Mouse (Mus musculus) bone marrow macrophage, adult 2 months (primary cell): ENCODE results near the gene Cbr1. TPM values are rescaled to one million over a fixed set of nuclear protein-coding genes. Genes with fewer than 3 reads are reported as not detected.
"Not testable (repeated sequence)": the region's sequence is repeated elsewhere in the genome, so short reads cannot be mapped to it uniquely, and the experiment has no call there.

Experiments
- H3K27ac ChIP-seq: 2 replicates; pipeline ENCODE4 v1.5.1; 2012; ENCODE audit warnings: low read depth, low read length; ENCODE audit not compliant: insufficient read depth
- H3K4me1 ChIP-seq: 2 replicates; pipeline ENCODE4 v1.6.1; 2012; ENCODE audit warnings: low read length; ENCODE audit not compliant: control insufficient read depth, insufficient read depth
- H3K4me3 ChIP-seq: 2 replicates; pipeline ENCODE4 v1.5.1; 2012; ENCODE audit warnings: mild to moderate bottlenecking, low read length, moderate library complexity; ENCODE audit not compliant: insufficient read depth
- CTCF ChIP-seq: IDR thresholded peaks from 2 replicates; pipeline ENCODE4 v1.5.1; 2012; ENCODE audit warnings: low read depth, mild to moderate bottlenecking, low read length, moderate library complexity
- POLR2A ChIP-seq: IDR thresholded peaks from 2 replicates; pipeline ENCODE4 v1.6.1; 2012; ENCODE audit warnings: mild to moderate bottlenecking, low read depth, low read length, borderline replicate concordance
- polyA plus RNA-seq: library from polyadenylated mRNA; stranded (reverse); fragments of >200 nt; gene quantifications from 2 replicates; pipeline ENCODE4 v1.2.4, GENCODE M21; 2012; ENCODE audit not compliant: missing spikeins, insufficient read depth, insufficient read length

Cbr1 gene
- polyA plus RNA-seq, 1 experiment, result 37.5 TPM

GRCm38 (mm10) chr16:93610961-93611360, 5.3 kb downstream of the Cbr1 start:
- Histone ChIP-seq H3K4me3 (no peak overlapping the region), H3K4me1 (peaks cover 7% of the 10 kb centered on the region; the same call in 1 of the 2 replicates), H3K27ac (no peak overlapping the region)
- no peak for TF ChIP-seq CTCF

DNA sequence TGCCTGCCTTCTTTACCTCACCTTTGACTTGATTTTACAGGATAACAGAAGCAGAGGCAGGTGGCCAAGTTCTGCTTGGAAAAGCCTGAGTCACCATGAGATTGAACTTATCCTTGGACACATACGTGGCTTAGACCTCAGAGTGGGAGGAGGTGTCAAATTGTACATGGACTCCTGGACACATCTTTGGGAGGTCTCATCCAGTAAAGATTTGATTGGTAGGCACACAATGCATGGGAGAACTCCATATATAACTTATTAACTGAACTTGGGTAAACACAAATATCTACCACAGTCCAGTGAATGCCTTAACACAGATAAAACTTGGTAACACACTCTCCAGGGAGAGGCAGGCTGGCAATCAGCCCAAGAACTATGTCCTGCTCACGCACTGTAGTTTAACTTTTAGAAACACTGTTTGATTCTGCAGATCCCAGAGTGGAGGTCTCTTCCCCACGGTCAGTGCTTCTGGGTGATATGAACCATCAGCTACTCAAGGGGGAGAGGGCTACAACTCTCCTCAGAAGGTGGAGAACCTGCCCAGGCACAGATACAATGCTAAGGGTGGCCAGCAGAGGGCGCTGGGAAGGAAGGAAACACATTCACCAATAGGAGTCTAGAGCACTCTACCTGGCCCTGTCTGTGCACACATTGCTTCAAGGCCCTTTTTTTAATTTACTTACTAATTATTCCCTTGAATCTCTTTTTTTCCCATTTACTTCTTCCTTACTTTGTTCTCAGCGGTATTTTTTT, 9.6 kb downstream of the Cbr1 start:
- no peak for TF ChIP-seq POLR2A
- TF ChIP-seq CTCF, result peak; percentile 91
- Histone ChIP-seq H3K4me1 (peaks cover 7% of the 10 kb centered on the region; the same call in 1 of the 2 replicates), H3K4me3 (no peak overlapping the region), H3K27ac (no peak overlapping the region)

DNA sequence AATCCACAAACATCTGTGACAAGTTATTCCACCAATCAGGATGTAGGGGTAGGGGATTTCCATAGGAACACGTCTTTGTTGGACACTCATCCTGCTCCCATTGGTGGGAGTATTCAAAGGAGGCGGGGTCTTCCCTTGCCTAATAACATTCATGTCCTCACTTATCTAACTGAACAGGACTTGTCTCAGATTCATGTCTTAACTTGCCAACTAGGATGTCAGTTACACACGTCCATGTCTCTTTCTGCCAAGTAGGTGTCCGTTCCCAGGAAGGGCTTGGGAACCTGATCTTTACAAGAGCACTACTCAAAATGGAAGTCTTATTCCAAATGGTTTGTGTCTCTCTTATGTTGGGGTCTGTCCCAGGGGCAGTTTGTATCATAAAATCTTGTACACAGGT, 18.1 kb downstream of the Cbr1 start:
- H3K27ac ChIP-seq, H3K4me3 ChIP-seq: not testable (repeated sequence)
- peaks cover 14% of the 10 kb centered on the region for H3K4me1 ChIP-seq

DNA sequence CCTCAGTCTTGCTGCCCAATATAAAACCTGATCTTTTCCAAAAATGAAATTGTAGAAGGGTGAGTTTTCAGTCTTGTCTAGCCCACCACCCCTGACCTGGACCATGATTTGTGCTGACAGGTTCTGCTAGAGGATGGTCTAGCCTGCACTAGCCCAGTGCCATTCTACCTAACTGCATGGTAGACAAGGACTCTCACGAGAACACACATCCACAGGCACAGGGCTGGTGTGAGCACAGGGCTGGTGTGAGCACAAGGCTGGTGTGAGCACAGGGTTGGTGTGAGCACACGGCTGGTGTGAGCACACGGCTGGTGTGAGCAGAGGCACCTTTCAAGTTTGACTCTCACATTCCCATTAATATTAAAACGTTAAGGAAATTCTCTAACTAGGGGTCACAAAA, 19.0 kb downstream of the Cbr1 start:
- TF ChIP-seq CTCF, result no peak
- TF ChIP-seq POLR2A, result no peak

GRCm38 (mm10) chr16:93626745-93627144, 21.1 kb downstream of the Cbr1 start:
- no peak overlapping the region for H3K27ac ChIP-seq

More for the DNA sequence above, 19.0 kb downstream of the Cbr1 start:
- Histone ChIP-seq H3K4me3 (no peak overlapping the region), H3K27ac (no peak overlapping the region), H3K4me1 (peaks cover 14% of the 10 kb centered on the region)

DNA sequence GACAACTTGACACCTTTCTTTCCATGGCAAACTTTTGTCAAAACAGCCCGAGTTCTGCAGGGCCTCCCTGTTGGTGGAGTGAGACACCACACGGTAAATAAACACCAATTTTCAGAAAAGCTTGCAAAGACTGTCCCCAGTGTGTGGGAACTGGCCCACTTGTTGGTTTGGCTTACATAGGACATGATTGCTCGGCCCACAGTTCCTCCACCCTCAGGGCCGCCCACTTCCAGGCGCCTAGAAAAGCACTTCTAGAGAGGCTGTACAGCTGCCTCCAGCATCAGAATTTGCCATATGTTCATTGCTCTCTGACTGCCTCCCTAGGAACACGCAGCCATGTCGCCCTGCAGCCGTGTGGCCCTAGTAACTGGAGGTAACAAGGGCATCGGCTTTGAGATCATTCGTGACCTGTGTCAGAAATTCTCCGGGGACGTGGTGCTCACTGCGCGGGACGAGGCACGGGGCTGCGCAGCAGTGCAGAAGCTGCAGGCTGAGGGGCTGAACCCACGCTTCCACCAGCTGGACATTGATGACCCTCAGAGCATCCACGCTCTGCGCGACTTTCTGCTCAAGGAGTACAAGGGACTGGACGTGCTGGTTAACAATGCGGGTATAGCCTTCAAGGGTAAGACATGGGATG, 22.2 kb downstream of the Cbr1 start, which contains the start of gene Gm5678:
Gene Gm5678, plus strand, starts transcription at position 337 of the 640 bp plus-strand sequence.
- no peak for TF ChIP-seq POLR2A
- no peak for TF ChIP-seq CTCF
- Histone ChIP-seq H3K4me1 (peaks cover 14% of the 10 kb centered on the region), H3K27ac (no peak within 1 kb of the TSS), H3K4me3 (no peak within 1 kb of the TSS)

More at GRCm38 (mm10) chr16:93626745-93627144, 21.1 kb downstream of the Cbr1 start:
- TF ChIP-seq CTCF (peak; percentile 32; the same call in 1 of the 2 replicates), POLR2A (no peak)
- Histone ChIP-seq H3K4me3 (no peak overlapping the region), H3K4me1 (peaks cover 14% of the 10 kb centered on the region)

DNA sequence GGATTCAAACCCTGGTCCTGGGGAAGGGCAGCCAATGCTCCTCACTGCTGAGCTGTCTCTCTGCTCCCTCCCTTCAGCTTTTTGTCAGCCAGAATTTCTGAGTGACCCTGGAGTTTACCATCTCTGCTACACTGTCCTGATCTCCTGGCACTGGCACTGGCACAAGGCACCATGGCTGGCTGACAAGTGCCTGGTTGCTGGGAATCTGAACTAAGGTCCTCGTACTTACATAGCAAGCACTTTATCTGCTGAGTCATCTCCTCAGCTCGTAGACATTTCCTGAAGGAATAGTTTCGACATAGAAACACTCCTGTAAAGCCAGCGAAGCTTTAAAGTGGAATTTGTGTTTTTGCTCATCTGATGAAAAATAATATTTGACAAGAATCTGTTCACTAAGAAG, 38.4 kb downstream of the Cbr1 start:
- H3K4me3 ChIP-seq, result no peak overlapping the region
- peaks cover 9% of the 10 kb centered on the region for H3K4me1 ChIP-seq
- H3K27ac ChIP-seq, result no peak overlapping the region; the same call in 1 of the 2 replicates
- TF ChIP-seq CTCF (no peak), POLR2A (no peak)

- H3K4me1 ChIP-seq, result peaks cover 9% of the 10 kb centered on the region
These were observed 43.0 kb downstream of the Cbr1 start for GRCm38 (mm10) chr16:93648441-93649183.

More at GRCm38 (mm10) chr16:93648441-93649183, 43.0 kb downstream of the Cbr1 start:
- no peak overlapping the region for H3K4me3 ChIP-seq
- no peak for TF ChIP-seq POLR2A
- no peak for TF ChIP-seq CTCF
- no peak overlapping the region for H3K27ac ChIP-seq

Other genes starting within 250 kb of the Cbr1 start
- gene Setd4, start 1.8 kb upstream of the Cbr1 start, polyA plus RNA-seq, result 5.4 and 6.1 TPM in 2 replicates
- gene Gm5678, start 22.2 kb downstream of the Cbr1 start, polyA plus RNA-seq, result not detected in 2 replicates
- 33.8 and 36.3 TPM in 2 replicates for gene Cbr3, start 77.4 kb downstream of the Cbr1 start, polyA plus RNA-seq
- gene Dop1b, start 106.1 kb downstream of the Cbr1 start, polyA plus RNA-seq, result 47.2 and 58.5 TPM in 2 replicates
- gene Morc3, start 226.3 kb downstream of the Cbr1 start, polyA plus RNA-seq, result 87.4 and 88.3 TPM in 2 replicates